Mouse (Mus musculus) heart, embryonic 15.5 days (tissue): ENCODE measurements at regions not wholly inside any gene's neighbourhood (a gene's known extent, or its start where the extent isn't known, plus 50 kb on each side); places are given as distances from the start of the nearest gene placed in this dataset.

Experiments
- ATAC-seq: fragments of 200-750 bp; cut with Nextera tagmentation; replicated peaks from 2 replicates; pipeline ENCODE4 v1.8.0; 2017; ENCODE audit warnings: low read depth, moderate TSS enrichment; ENCODE audit not compliant: insufficient number of reproducible peaks, insufficient read depth, low FRiP score
- H3K27ac ChIP-seq: fragments of 300-500 bp; sonication (generic); 2 replicates; pipeline ENCODE4 v1.5.1; 2015; ENCODE audit warnings: mild to moderate bottlenecking, inconsistent platforms
- H3K27me3 ChIP-seq: fragments of 300-500 bp; sonication (generic); 2 replicates; pipeline ENCODE4 v1.6.1; 2015; ENCODE audit warnings: inconsistent platforms
- H3K36me3 ChIP-seq: fragments of 300-500 bp; sonication (generic); 2 replicates; pipeline ENCODE4 v1.6.1; 2015; ENCODE audit warnings: mild to moderate bottlenecking, inconsistent platforms
- H3K4me1 ChIP-seq: fragments of 300-500 bp; sonication (generic); replicated peaks from 2 replicates; pipeline ENCODE4 v1.6.1; 2015; ENCODE audit warnings: inconsistent platforms
- H3K4me2 ChIP-seq: fragments of 300-500 bp; sonication (generic); 2 replicates; pipeline ENCODE4 v1.6.1; 2015; ENCODE audit warnings: inconsistent platforms, mild to moderate bottlenecking, moderate library complexity
- H3K4me3 ChIP-seq: fragments of 300-500 bp; sonication (generic); 2 replicates; pipeline ENCODE4 v1.5.1; 2015; ENCODE audit warnings: mild to moderate bottlenecking, inconsistent platforms
- H3K9ac ChIP-seq: fragments of 300-500 bp; sonication (generic); 2 replicates; pipeline ENCODE4 v1.6.1; 2015; ENCODE audit warnings: mild to moderate bottlenecking, inconsistent platforms
- H3K9me3 ChIP-seq: fragments of 300-500 bp; sonication (generic); replicated peaks from 2 replicates; pipeline ENCODE4 v1.6.1; 2016; ENCODE audit warnings: inconsistent platforms
- WGBS: fragments of 180-500 bp; shearing (Covaris S2); methylation state at CpG from one replicate; pipeline ENCODE4 v1.1.7; 2015; ENCODE audit warnings: mixed read lengths; 5-methylcytosine and 5-hydroxymethylcytosine counted together

DNA sequence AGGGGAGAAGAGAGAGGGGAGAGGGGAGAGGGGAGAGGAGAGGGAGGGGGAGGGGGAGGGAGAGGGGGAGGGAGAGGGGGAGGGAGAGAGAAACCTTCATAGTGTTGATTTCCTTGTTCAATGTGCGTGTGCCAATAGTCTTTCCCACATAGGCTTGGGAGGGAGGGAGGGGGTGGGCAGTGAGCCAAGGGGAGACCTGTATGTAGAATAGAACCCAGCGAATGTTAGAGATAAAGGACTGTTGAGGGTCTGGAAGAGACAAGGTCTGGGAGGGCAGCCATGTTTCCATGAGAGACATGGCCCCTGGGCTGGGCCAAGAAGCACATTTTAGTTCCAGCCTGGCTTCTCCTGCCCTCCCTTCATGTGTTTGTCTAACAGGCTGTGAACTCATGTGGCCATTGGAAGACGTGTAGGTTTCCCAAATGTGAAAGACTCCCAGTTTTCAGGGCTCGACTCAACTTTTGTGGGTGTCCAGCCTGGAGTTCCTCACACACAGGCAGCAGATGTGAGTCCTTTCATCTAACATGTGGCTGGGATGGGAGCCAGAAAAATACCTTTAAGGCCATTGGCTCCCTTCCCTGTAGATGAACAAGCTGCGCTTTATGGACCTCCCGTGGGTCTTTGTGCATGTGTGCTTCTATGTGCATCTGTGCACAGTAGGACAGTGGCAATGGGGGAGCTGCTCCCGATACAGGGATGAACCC, 68.4 kb upstream of the Zfp831 start:
- H3K9me3 ChIP-seq, result no peaks in the 10 kb centered on the region
- H3K36me3 ChIP-seq, result no peaks in the 10 kb centered on the region
- 0 out of 2 replicates have a peak, but pooled peaks have one; percentile 24 for ATAC-seq
- no peak overlapping the region for H3K9ac ChIP-seq
- 67% methylated on average over 7 of the region's 7 CpGs for WGBS
- H3K4me1 ChIP-seq, result peaks cover 3% of the 10 kb centered on the region; the same call in 1 of the 2 replicates
- no peak overlapping the region for H3K4me2 ChIP-seq
- no peak overlapping the region for H3K27ac ChIP-seq
- no peak overlapping the region for H3K4me3 ChIP-seq
- no peaks in the 10 kb centered on the region for H3K27me3 ChIP-seq

DNA sequence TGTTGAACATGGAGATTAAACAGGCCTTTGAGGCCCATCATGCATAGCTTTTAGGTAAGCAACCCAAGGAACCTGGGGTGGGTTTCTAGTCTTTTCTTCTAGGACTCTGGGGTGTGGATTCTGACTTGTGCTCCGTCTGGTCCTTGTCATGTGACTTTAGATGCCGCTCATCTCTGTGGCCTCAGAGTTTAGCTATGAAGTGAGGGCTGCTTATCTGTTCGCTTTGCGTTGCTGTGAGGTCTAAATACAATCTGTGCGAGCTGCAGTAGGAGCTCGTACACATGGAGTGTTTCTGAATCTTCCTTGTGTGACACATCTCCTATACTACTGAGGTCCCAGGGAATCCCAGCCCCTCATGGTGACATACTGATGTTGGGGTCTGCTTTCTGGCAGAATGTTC, 67.8 kb upstream of the Zfp831 start:
- Histone ChIP-seq H3K9ac (no peak overlapping the region), H3K9me3 (no peaks in the 10 kb centered on the region), H3K4me2 (no peak overlapping the region), H3K27ac (no peak overlapping the region), H3K27me3 (no peaks in the 10 kb centered on the region), H3K36me3 (no peaks in the 10 kb centered on the region), H3K4me3 (no peak overlapping the region), H3K4me1 (peaks cover 3% of the 10 kb centered on the region; the same call in 1 of the 2 replicates)
- 74% methylated on average over 6 of the region's 6 CpGs for WGBS
- ATAC-seq, result no peak

- Histone ChIP-seq H3K36me3 (no peaks in the 10 kb centered on the region), H3K27ac (no peak overlapping the region), H3K9me3 (no peaks in the 10 kb centered on the region), H3K9ac (no peak overlapping the region), H3K27me3 (no peaks in the 10 kb centered on the region), H3K4me2 (no peak overlapping the region), H3K4me3 (no peak overlapping the region), H3K4me1 (no peaks in the 10 kb centered on the region)
- no peak for ATAC-seq
- WGBS, result 77% methylated on average over 5 of the region's 5 CpGs
Measured at GRCm38 (mm10) chr2:174580906-174581703, 62.2 kb upstream of the Zfp831 start.

DNA sequence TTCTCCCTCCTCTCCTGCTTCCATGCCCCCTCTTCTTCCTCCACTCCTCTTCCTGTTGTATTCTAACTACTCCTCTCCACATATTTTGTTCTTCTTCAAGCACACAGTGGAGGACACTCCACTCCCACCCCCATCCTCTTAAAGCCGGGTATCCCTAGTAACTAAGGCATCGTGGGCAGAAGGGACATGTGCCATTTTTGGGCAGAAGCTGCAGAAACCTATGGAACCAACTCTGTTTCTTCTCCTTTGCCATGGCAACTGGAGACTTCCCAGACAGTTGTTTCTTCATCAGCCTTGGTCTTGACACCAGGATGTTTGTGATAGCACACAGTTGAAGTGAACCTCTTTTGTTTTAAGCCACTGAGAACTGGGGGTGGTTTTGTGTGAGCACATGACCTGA, 59.1 kb upstream of the Zfp831 start:
- 79% methylated on average over 2 of the region's 2 CpGs for WGBS
- H3K4me1 ChIP-seq, result no peaks in the 10 kb centered on the region
- no peak overlapping the region for H3K9ac ChIP-seq
- H3K36me3 ChIP-seq, result no peaks in the 10 kb centered on the region
- no peaks in the 10 kb centered on the region for H3K9me3 ChIP-seq
- no peak overlapping the region for H3K27ac ChIP-seq
- no peak for ATAC-seq
- no peaks in the 10 kb centered on the region for H3K27me3 ChIP-seq
- no peak overlapping the region for H3K4me2 ChIP-seq
- H3K4me3 ChIP-seq, result no peak overlapping the region
